Mouse (Mus musculus): ENCODE results near the gene Usp20.

Gene Usp20

GRCm38 (mm10) chr2:31040043-31040442 is 58.0 kb downstream of the Usp20 start:
- DNase-seq (ENCODE audit: low spot score in 2 of 2): no peak

- no peak for DNase-seq (ENCODE audit: low spot score in 2 of 2)
These were observed 58.4 kb downstream of the Usp20 start for GRCm38 (mm10) chr2:31040487-31040886.

GRCm38 (mm10) chr2:31041386-31041785 is 59.3 kb downstream of the Usp20 start:
- no peak for DNase-seq (ENCODE audit: low spot score in 2 of 2)

GRCm38 (mm10) chr2:31042881-31043280 is 60.8 kb downstream of the Usp20 start:
- no peak for DNase-seq (ENCODE audit: low spot score in 2 of 2)

GRCm38 (mm10) chr2:31043856-31044255 is 61.8 kb downstream of the Usp20 start:
- no peak for DNase-seq (ENCODE audit: low spot score in 2 of 2)

- no peak for DNase-seq (ENCODE audit: low spot score in 2 of 2)
These were observed 66.0 kb downstream of the Usp20 start for GRCm38 (mm10) chr2:31048037-31048436.

GRCm38 (mm10) chr2:31052441-31052840 is 70.4 kb downstream of the Usp20 start:
- no peak for DNase-seq (ENCODE audit: low spot score in 2 of 2)

- DNase-seq (ENCODE audit: low spot score in 2 of 2): no peak
These were observed 71.3 kb downstream of the Usp20 start for GRCm38 (mm10) chr2:31053426-31053825.

- no peak for DNase-seq (ENCODE audit: low spot score in 2 of 2)
These were observed 71.8 kb downstream of the Usp20 start for GRCm38 (mm10) chr2:31053851-31054340.

- no peak for DNase-seq (ENCODE audit: low spot score in 2 of 2)
These were observed 74.0 kb downstream of the Usp20 start for GRCm38 (mm10) chr2:31056070-31056469.

- no peak for DNase-seq (ENCODE audit: low spot score in 2 of 2)
These were observed 75.6 kb downstream of the Usp20 start for GRCm38 (mm10) chr2:31057549-31058177.

GRCm38 (mm10) chr2:31058443-31058842 is 76.4 kb downstream of the Usp20 start:
- DNase-seq (ENCODE audit: low spot score in 2 of 2): no peak

GRCm38 (mm10) chr2:31060271-31060670 is 78.2 kb downstream of the Usp20 start:
- DNase-seq (ENCODE audit: low spot score in 2 of 2): no peak

GRCm38 (mm10) chr2:31060787-31061730 is 79.0 kb downstream of the Usp20 start:
- DNase-seq (ENCODE audit: low spot score in 2 of 2): no peak

GRCm38 (mm10) chr2:31061868-31062628 is 80.0 kb downstream of the Usp20 start:
- no peak for DNase-seq (ENCODE audit: low spot score in 2 of 2)

GRCm38 (mm10) chr2:31066019-31066789 is 84.1 kb downstream of the Usp20 start:
- DNase-seq (ENCODE audit: low spot score in 2 of 2): no peak

- no peak for DNase-seq (ENCODE audit: low spot score in 2 of 2)
These were observed 85.0 kb downstream of the Usp20 start for GRCm38 (mm10) chr2:31067059-31067595.

GRCm38 (mm10) chr2:31067696-31068245 is 85.7 kb downstream of the Usp20 start:
- DNase-seq (ENCODE audit: low spot score in 2 of 2): no peak

- peak in 1 of 2 experiments; percentile 28 for DNase-seq (ENCODE audit: low spot score in 2 of 2)
These were observed 86.4 kb downstream of the Usp20 start for GRCm38 (mm10) chr2:31068246-31069113.

GRCm38 (mm10) chr2:31069114-31069445 is 87.0 kb downstream of the Usp20 start:
- no peak for DNase-seq (ENCODE audit: low spot score in 2 of 2)
